Mouse (Mus musculus): ENCODE results near the gene Pitpnb.

DNA sequence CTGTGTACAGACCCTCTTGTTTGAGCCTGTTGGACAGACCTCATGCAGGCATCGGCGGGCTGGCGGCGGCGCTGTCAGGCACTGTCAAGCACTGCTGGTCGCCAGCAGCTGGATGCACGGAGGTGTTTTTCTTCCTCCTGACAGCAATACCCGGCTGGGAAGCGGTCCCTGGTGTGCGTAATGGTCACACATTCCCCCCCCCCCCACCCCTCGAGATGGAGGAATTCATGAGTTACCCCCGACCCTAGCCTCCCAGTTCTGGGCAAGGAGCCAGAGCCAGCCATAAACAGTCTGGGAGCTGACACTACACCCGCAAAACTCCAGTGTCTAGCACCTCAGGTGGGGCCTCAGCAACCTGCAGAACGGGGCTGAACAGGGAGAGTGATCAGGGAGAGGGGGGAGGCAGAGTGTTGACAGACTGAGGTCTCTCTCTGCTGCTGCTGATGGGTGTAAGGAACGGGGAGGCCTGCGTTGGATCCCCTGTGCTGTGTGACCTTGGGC is 103.8 kb downstream of the Pitpnb start:
- no peak for TF ChIP-seq GATA1 (IDR thresholded peaks at IDR 0.05; ENCODE audit: low read length)
- no peak for TF ChIP-seq TAL1 (IDR thresholded peaks at IDR 0.05; ENCODE audit: low read length)

Data from erythroblast, embryonic 14.5 days (primary cell).